Mouse (Mus musculus): ENCODE data around the gene Igfals. TPM values are rescaled to one million over a fixed set of nuclear protein-coding genes. Genes with fewer than 3 reads are reported as not detected.

Gene Igfals
- polyA plus RNA-seq, 1 experiment from 2014 or later = 0.09 TPM

DNA sequence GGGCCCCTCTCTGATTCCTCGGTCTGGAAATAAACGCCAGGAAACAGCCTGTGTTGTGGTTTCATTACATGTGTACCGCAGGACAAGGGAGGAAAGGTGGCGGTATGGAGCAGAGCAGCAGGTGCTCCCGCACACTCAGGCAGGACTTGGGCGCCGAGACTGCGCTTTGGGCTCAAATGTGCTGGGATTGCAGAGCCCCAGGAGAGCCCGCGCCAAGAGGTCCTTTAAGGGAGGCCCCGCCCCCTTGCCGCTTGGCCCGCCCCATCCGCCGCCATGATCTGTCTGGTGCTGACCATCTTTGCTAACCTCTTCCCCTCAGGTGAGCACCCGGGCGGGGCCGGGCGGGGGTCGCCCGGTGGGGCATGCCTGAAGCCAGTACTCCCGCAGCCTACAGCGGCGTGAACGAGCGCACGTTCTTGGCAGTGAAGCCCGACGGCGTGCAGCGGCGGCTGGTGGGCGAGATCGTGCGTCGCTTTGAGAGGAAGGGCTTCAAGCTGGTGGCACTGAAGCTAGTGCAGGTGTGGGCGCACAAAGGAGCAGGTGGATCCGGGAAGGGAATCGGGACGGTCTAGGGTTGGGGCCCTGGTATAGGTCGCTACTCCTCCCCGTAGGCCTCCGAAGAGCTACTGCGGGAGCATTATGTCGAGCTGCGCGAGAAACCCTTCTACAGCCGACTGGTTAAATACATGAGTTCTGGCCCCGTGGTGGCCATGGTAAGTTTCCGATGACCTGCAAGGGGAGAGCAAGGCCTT is 30.6 kb downstream of the Igfals start, which contains the start of gene Nme3:
Nme3 (plus strand) TSS at position 260 of the 752 bp plus-strand sequence.
- H3K36me3 ChIP-seq (replicated peaks; ENCODE audit: control insufficient read depth, insufficient read depth) = peaks cover 68% of the 10 kb centered on the region

GRCm38 (mm10) chr17:24896993-24897269 is 31.1 kb downstream of the Igfals start:
- peak overlapping the region; percentile 71 for H3K4me3 ChIP-seq (replicated peaks; ENCODE audit: low read length)
- peak overlapping the region; percentile 97 for H3K4me2 ChIP-seq (replicated peaks)
- H3K9ac ChIP-seq = peak overlapping the region; percentile 88
- H3K27me3 ChIP-seq (ENCODE audit: control insufficient read depth, insufficient read depth, low read length) = no peaks in the 10 kb centered on the region
- no peaks in the 10 kb centered on the region for H3K9me3 ChIP-seq (ENCODE audit: control insufficient read depth, low read length)
- ATAC-seq (ENCODE audit: low FRiP score) (no peak), DNase-seq (ENCODE audit: low spot score) (no peak)
- 31% methylated on average over 11 of the region's 11 CpGs for WGBS
- H3K27ac ChIP-seq = peak overlapping the region; percentile 85
- peaks cover 68% of the 10 kb centered on the region for H3K36me3 ChIP-seq (replicated peaks; ENCODE audit: control insufficient read depth, insufficient read depth)
- H3K4me1 ChIP-seq (replicated peaks; ENCODE audit: control insufficient read depth, insufficient read depth, low read length) = peaks cover 34% of the 10 kb centered on the region

More for the DNA sequence above, 30.6 kb downstream of the Igfals start, which contains the start of gene Nme3:
- 1% methylated on average over 50 of the region's 50 CpGs for WGBS
- peaks cover 34% of the 10 kb centered on the region for H3K4me1 ChIP-seq (replicated peaks; ENCODE audit: control insufficient read depth, insufficient read depth, low read length)
- peak; percentile 69 for DNase-seq (ENCODE audit: low spot score)
- H3K27ac ChIP-seq = peak within 1 kb of the TSS; percentile 86
- H3K4me2 ChIP-seq (replicated peaks) = peak within 1 kb of the TSS; percentile 97
- H3K4me3 ChIP-seq (replicated peaks; ENCODE audit: low read length) = peak within 1 kb of the TSS; percentile 71
- peak within 1 kb of the TSS; percentile 88 for H3K9ac ChIP-seq
- no peaks in the 10 kb centered on the region for H3K27me3 ChIP-seq (ENCODE audit: control insufficient read depth, insufficient read depth, low read length)
- H3K9me3 ChIP-seq (ENCODE audit: control insufficient read depth, low read length) = no peaks in the 10 kb centered on the region
- peak; percentile 60 for ATAC-seq (ENCODE audit: low FRiP score)

DNA sequence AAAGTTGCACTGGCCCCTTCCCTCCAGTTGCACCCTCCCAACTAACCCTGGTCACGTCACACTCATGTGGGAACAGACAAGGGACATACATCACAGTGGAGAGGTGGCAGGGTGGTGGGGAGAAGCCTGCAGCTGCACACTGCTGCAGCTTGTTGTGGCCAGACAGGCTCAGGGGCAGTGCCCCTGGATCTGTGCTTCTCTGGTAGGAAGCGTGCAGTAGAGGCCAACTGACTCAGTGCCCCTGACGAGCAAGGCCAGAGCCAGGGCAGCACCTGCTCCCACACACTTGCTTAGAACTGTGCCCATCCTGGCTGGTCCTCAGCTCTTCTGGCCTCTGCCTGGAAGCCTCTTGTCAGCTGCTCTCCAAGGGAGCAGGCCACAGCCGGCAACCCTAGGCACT is 31.8 kb downstream of the Igfals start:
- Histone ChIP-seq H3K27me3 (ENCODE audit: control insufficient read depth, insufficient read depth, low read length) (no peaks in the 10 kb centered on the region), H3K36me3 (replicated peaks; ENCODE audit: control insufficient read depth, insufficient read depth) (peaks cover 68% of the 10 kb centered on the region), H3K4me2 (replicated peaks) (peak overlapping the region; percentile 97), H3K4me1 (replicated peaks; ENCODE audit: control insufficient read depth, insufficient read depth, low read length) (peaks cover 34% of the 10 kb centered on the region), H3K9ac (peak overlapping the region; percentile 88), H3K4me3 (replicated peaks; ENCODE audit: low read length) (peak overlapping the region; percentile 71; the same call in 1 of the 2 replicates), H3K27ac (no peak overlapping the region), H3K9me3 (ENCODE audit: control insufficient read depth, low read length) (no peaks in the 10 kb centered on the region)
- ATAC-seq (ENCODE audit: low FRiP score) = no peak
- 78% methylated on average over 4 of the region's 4 CpGs for WGBS
- no peak for DNase-seq (ENCODE audit: low spot score)

- peaks cover 68% of the 10 kb centered on the region for H3K36me3 ChIP-seq (replicated peaks; ENCODE audit: control insufficient read depth, insufficient read depth)
- 82% methylated on average over 4 of the region's 4 CpGs for WGBS
- DNase-seq (ENCODE audit: low spot score) = no peak
- H3K27ac ChIP-seq = no peak overlapping the region
- H3K9me3 ChIP-seq (ENCODE audit: control insufficient read depth, low read length) = no peaks in the 10 kb centered on the region
- no peak overlapping the region for H3K9ac ChIP-seq
- ATAC-seq (ENCODE audit: low FRiP score) = no peak
- no peaks in the 10 kb centered on the region for H3K27me3 ChIP-seq (ENCODE audit: control insufficient read depth, insufficient read depth, low read length)
- H3K4me2 ChIP-seq (replicated peaks) = 0 out of 2 replicates have a peak overlapping the region, but pooled peaks have one; percentile 97
- H3K4me3 ChIP-seq (replicated peaks; ENCODE audit: low read length) = no peak overlapping the region
- H3K4me1 ChIP-seq (replicated peaks; ENCODE audit: control insufficient read depth, insufficient read depth, low read length) = peaks cover 34% of the 10 kb centered on the region
Observed at GRCm38 (mm10) chr17:24898041-24898854, 32.5 kb downstream of the Igfals start.

DNA sequence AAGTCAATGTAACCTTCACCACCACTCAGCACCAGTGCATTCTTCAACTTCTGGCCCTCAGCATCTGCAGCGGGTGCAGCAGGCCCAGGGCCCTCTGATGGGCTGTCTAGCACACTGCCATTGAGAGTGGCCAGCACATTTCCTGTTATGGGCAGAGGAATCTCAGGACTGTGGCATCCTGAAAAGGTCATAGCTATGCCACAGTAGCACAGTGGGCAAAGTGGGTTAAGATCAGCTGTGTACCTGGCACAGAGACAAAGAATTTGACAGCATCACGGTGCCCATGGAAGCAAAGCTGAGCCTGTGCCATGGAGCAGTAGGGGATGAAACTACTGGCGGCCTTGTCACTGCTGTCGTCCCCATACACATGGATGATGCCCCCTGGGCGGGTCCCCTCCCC is 33.4 kb downstream of the Igfals start:
- H3K27me3 ChIP-seq (ENCODE audit: control insufficient read depth, insufficient read depth, low read length) = no peaks in the 10 kb centered on the region
- peaks cover 26% of the 10 kb centered on the region for H3K4me1 ChIP-seq (replicated peaks; ENCODE audit: control insufficient read depth, insufficient read depth, low read length)
- no peaks in the 10 kb centered on the region for H3K9me3 ChIP-seq (ENCODE audit: control insufficient read depth, low read length)
- H3K9ac ChIP-seq = no peak overlapping the region
- no peak overlapping the region for H3K27ac ChIP-seq
- H3K4me3 ChIP-seq (replicated peaks; ENCODE audit: low read length) = no peak overlapping the region
- no peak overlapping the region for H3K4me2 ChIP-seq (replicated peaks)
- 83% methylated on average over 5 of the region's 5 CpGs for WGBS
- ATAC-seq (ENCODE audit: low FRiP score) = no peak
- DNase-seq (ENCODE audit: low spot score) = no peak
- H3K36me3 ChIP-seq (replicated peaks; ENCODE audit: control insufficient read depth, insufficient read depth) = peaks cover 70% of the 10 kb centered on the region

DNA sequence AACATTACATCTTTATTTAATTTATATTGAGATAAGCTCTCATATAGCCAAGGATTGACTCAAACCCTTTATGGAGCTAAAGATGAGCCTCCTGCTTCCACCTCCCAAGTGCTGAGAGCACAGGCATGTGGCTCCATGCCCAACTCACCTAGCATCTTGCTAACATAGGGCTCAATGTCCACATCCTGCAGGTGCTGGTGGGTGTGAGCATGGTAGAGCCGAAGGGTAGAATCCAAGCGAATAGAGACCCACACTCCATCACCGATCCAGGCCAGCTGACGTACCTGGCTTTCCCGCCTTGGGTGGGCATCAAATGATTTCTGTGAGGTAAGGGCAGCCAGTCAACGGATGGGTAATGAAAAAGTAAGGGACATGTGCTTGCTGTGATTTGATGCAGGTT is 34.2 kb downstream of the Igfals start:
- WGBS = 96% methylated on average over 6 of the region's 6 CpGs
- no peaks in the 10 kb centered on the region for H3K27me3 ChIP-seq (ENCODE audit: control insufficient read depth, insufficient read depth, low read length)
- H3K9me3 ChIP-seq (ENCODE audit: control insufficient read depth, low read length) = no peaks in the 10 kb centered on the region
- H3K4me2 ChIP-seq (replicated peaks) = no peak overlapping the region
- H3K4me3 ChIP-seq (replicated peaks; ENCODE audit: low read length) = no peak overlapping the region
- H3K9ac ChIP-seq = no peak overlapping the region
- no peak for ATAC-seq (ENCODE audit: low FRiP score)
- no peak for DNase-seq (ENCODE audit: low spot score)
- peaks cover 22% of the 10 kb centered on the region for H3K4me1 ChIP-seq (replicated peaks; ENCODE audit: control insufficient read depth, insufficient read depth, low read length)
- peaks cover 79% of the 10 kb centered on the region for H3K36me3 ChIP-seq (replicated peaks; ENCODE audit: control insufficient read depth, insufficient read depth)
- H3K27ac ChIP-seq = no peak overlapping the region

DNA sequence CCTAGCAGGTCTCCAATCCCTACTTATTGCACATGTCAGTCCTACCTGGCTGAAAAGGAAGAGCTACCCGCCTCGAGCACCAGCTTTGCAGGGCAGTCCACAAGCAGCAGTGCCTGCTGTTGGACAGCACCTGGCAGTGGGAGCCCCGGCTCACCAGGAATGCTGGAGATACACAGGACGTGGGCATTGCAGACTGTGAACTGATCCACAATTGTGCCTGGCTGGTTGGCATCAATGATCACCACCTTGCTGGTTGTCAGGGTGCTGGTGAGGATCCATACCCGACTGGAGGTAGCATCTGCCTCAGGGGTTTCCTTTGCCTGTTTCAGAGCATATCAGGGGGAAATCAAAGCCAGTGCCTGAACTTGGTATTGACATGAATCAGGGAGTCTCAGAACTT is 36.3 kb downstream of the Igfals start:
- Histone ChIP-seq H3K4me2 (replicated peaks) (no peak overlapping the region), H3K4me3 (replicated peaks; ENCODE audit: low read length) (no peak overlapping the region), H3K27me3 (ENCODE audit: control insufficient read depth, insufficient read depth, low read length) (no peaks in the 10 kb centered on the region), H3K27ac (no peak overlapping the region), H3K9me3 (ENCODE audit: control insufficient read depth, low read length) (no peaks in the 10 kb centered on the region), H3K36me3 (replicated peaks; ENCODE audit: control insufficient read depth, insufficient read depth) (peaks cover 100% of the 10 kb centered on the region), H3K4me1 (replicated peaks; ENCODE audit: control insufficient read depth, insufficient read depth, low read length) (peaks cover 10% of the 10 kb centered on the region; the same call in 1 of the 2 replicates), H3K9ac (no peak overlapping the region)
- no peak for ATAC-seq (ENCODE audit: low FRiP score)
- DNase-seq (ENCODE audit: low spot score) = no peak
- WGBS = 88% methylated on average over 5 of the region's 5 CpGs

DNA sequence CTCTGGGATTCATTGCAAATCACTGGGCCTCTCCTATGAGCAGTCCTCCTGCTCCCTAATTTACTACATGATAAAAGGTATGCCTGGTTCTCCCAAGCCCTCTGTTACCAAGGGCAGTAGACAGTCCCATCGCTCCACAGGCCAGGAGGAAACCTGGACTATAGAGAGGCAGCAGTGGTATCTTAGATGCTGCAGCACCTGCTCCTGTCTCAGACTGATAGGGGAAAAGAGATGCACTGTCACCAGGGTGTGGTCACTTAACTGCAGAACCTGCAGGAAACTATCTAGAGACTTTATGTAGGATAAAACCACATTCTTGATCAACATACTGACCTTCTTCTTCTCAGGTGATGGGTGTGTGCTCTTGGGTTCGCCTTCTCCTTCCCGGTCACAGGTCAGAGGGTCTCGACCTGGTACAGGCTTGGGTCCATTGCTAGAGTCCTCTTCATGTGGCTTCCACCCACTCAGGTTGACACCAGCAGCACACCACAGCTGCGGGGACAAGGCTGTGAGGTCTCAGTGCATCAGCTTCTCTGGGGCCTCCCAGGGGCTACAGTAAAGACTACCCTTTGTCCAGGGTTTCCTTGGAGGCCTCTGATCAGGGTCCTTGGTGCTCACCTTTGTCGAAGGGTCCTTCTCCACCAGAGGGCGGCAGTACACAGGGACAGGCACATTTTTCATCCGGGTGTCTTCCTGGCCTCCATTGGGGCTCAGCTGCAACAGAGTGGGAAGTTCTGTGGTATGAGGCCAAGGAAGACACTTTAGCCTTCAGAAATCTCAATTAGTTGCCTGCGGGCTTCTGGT is 37.1 kb downstream of the Igfals start:
- no peak overlapping the region for H3K27ac ChIP-seq
- DNase-seq (ENCODE audit: low spot score) (no peak), ATAC-seq (ENCODE audit: low FRiP score) (no peak)
- H3K4me3 ChIP-seq (replicated peaks; ENCODE audit: low read length) = no peak overlapping the region
- no peak overlapping the region for H3K4me2 ChIP-seq (replicated peaks)
- no peaks in the 10 kb centered on the region for H3K9me3 ChIP-seq (ENCODE audit: control insufficient read depth, low read length)
- peaks cover 100% of the 10 kb centered on the region for H3K36me3 ChIP-seq (replicated peaks; ENCODE audit: control insufficient read depth, insufficient read depth)
- peaks cover 3% of the 10 kb centered on the region; the same call in 1 of the 2 replicates for H3K4me1 ChIP-seq (replicated peaks; ENCODE audit: control insufficient read depth, insufficient read depth, low read length)
- no peaks in the 10 kb centered on the region for H3K27me3 ChIP-seq (ENCODE audit: control insufficient read depth, insufficient read depth, low read length)
- no peak overlapping the region for H3K9ac ChIP-seq
- WGBS = 69% methylated on average over 9 of the region's 9 CpGs

DNA sequence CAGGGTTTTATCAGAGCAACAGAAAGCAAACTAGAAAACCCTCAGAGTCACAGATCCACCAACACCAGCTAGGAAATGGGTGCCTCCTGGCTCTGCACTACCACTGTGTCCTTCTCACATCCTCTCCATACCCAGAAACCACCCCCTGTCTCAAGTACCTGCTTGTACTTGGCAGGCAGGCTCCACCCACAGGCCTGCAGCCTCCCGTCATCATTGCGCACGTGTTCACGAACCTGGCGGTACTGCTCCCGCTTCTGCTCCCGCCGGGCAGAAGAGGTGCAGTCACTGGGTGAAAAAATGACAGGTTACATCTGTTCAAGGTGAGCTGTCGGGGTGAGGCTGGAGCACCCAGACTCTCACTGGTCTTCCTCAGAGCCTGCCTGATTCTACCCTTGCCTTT is 38.0 kb downstream of the Igfals start:
- DNase-seq (ENCODE audit: low spot score) (no peak), ATAC-seq (ENCODE audit: low FRiP score) (no peak)
- no peaks in the 10 kb centered on the region for H3K4me1 ChIP-seq (replicated peaks; ENCODE audit: control insufficient read depth, insufficient read depth, low read length)
- no peak overlapping the region for H3K4me2 ChIP-seq (replicated peaks)
- H3K27ac ChIP-seq = no peak overlapping the region
- H3K27me3 ChIP-seq (ENCODE audit: control insufficient read depth, insufficient read depth, low read length) = no peaks in the 10 kb centered on the region
- no peak overlapping the region for H3K9ac ChIP-seq
- H3K36me3 ChIP-seq (replicated peaks; ENCODE audit: control insufficient read depth, insufficient read depth) = peaks cover 100% of the 10 kb centered on the region
- no peaks in the 10 kb centered on the region for H3K9me3 ChIP-seq (ENCODE audit: control insufficient read depth, low read length)
- H3K4me3 ChIP-seq (replicated peaks; ENCODE audit: low read length) = no peak overlapping the region
- WGBS = 92% methylated on average over 9 of the region's 9 CpGs

Data from hindbrain, embryonic 14.5 days (tissue).